Mouse (Mus musculus) 3134 (cell line): ENCODE measurements around the gene Auts2.

Experiments used
- DNase-seq: peaks from one replicate; pipeline ENCODE4 v3.0.0-alpha.2; 2011; ENCODE audit warnings: low spot score; ENCODE audit not compliant: insufficient read length; ENCODE audit errors: extremely low read depth

Gene Auts2

GRCm38 (mm10) chr5:132329171-132329936, 213.8 kb downstream of the Auts2 start:
- no peak for DNase-seq

- no peak for DNase-seq
These were observed 218.8 kb downstream of the Auts2 start for GRCm38 (mm10) chr5:132324246-132324883.

GRCm38 (mm10) chr5:132323608-132324007, 219.5 kb downstream of the Auts2 start:
- no peak for DNase-seq

GRCm38 (mm10) chr5:132322971-132323370, 220.2 kb downstream of the Auts2 start:
- no peak for DNase-seq

- no peak for DNase-seq
These were observed 224.9 kb downstream of the Auts2 start for GRCm38 (mm10) chr5:132318026-132318765.

GRCm38 (mm10) chr5:132316897-132317296, 226.2 kb downstream of the Auts2 start:
- no peak for DNase-seq

- DNase-seq: no peak
These were observed 228.8 kb downstream of the Auts2 start for GRCm38 (mm10) chr5:132314300-132314699.

- no peak for DNase-seq
These were observed 236.1 kb downstream of the Auts2 start for GRCm38 (mm10) chr5:132307000-132307399.

GRCm38 (mm10) chr5:132305354-132305934, 237.7 kb downstream of the Auts2 start:
- no peak for DNase-seq

GRCm38 (mm10) chr5:132302778-132303177, 240.4 kb downstream of the Auts2 start:
- no peak for DNase-seq

- no peak for DNase-seq
These were observed 242.3 kb downstream of the Auts2 start for GRCm38 (mm10) chr5:132300794-132301193.

- DNase-seq: no peak
These were observed 243.4 kb downstream of the Auts2 start for GRCm38 (mm10) chr5:132299716-132300115.

- DNase-seq: no peak
These were observed 244.1 kb downstream of the Auts2 start for GRCm38 (mm10) chr5:132298996-132299395.

- no peak for DNase-seq
These were observed 245.8 kb downstream of the Auts2 start for GRCm38 (mm10) chr5:132297309-132297708.

- no peak for DNase-seq
These were observed 248.7 kb downstream of the Auts2 start for GRCm38 (mm10) chr5:132294469-132294868.

GRCm38 (mm10) chr5:132292932-132293331, 250.2 kb downstream of the Auts2 start:
- no peak for DNase-seq

- DNase-seq: no peak
These were observed 252.3 kb downstream of the Auts2 start for GRCm38 (mm10) chr5:132290606-132291535.

GRCm38 (mm10) chr5:132283741-132284140, 259.4 kb downstream of the Auts2 start:
- DNase-seq: no peak

- no peak for DNase-seq
These were observed 268.8 kb downstream of the Auts2 start for GRCm38 (mm10) chr5:132274098-132274898.
